ENCODE assay signal across 8 mouse cellular contexts in the genomic region with DNA sequence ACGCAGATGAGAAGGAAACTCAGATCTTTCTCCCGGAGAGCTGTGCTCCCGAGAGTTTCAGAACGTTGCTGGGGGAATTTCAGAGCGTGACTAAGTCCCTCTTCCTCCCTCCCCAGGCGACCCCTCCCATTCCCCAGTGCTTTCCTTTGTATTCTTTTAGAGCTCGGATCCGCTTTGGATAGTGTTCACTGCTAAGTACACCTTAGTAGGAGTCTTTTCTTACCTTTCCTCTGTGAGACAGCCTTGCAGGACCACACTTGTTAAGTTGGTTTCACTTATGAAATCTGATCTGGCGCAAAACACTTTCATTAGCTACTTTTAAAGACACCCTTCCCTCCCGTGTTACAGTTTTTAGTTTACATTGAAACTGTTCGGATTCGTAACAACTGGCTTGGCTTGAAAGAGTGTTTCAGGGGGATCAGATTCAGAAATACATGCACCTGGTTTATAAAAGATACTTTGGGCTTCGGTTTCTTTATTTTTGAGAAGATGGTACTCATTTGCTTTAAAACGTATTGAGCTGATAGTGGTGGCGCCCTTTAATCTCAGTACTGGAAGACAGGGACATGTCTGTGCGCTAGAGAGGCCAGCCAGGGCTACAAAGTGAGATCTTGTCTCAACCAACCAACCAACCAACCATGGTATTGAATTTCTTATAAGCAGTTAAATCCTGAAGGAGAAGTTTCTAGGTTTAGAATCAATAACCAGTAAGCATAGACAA. TPM values are rescaled to one million over a fixed set of nuclear protein-coding genes. Genes with fewer than 3 reads are reported as not detected.
DNase-seq lines count a peak whose midpoint lies in the region; ATAC-seq and TF ChIP-seq lines count a peak whose summit lies in the region.

No protein-coding gene starts in this region.

- H3K4me2 ChIP-seq in kidney, embryonic 14.5 days (replicated peaks; ENCODE audit: low read depth, low read length): peak overlapping the region; percentile 84
- peak overlapping the region; percentile 99 for H3K4me2 ChIP-seq in heart, postnatal 0 days (ENCODE audit: low read depth, low read length)
- H3K4me2 ChIP-seq in liver, postnatal 0 days (ENCODE audit: low read depth, low read length): peak overlapping the region; percentile 96

- no peak for DNase-seq in kidney, postnatal 4 days
- DNase-seq in heart, postnatal 0 days (ENCODE audit: low spot score): no peak
- no peak for DNase-seq in liver, postnatal 0 days
- DNase-seq in gastrocnemius, adult 18-20 months (ENCODE audit: low spot score): no peak
- DNase-seq in cerebellum, adult 11 months: no peak
- no peak for DNase-seq in natural killer cell, adult 2 months (ENCODE audit: low spot score in 2 of 2)

- no peak overlapping the region for H3K27ac ChIP-seq in kidney, embryonic 14.5 days (ENCODE audit: low read depth, low read length)
- peak overlapping the region; percentile 70 for H3K27ac ChIP-seq in heart, postnatal 0 days (ENCODE audit: low read depth)
- H3K27ac ChIP-seq in liver, postnatal 0 days (ENCODE audit: low read depth): peak overlapping the region; percentile 64

- TF ChIP-seq CTCF in heart, postnatal 0 days (IDR thresholded peaks at IDR 0.05; ENCODE audit: low read depth): no peak
- no peak for TF ChIP-seq CTCF in liver, postnatal 0 days (IDR thresholded peaks at IDR 0.05; ENCODE audit: low read depth)

- peak overlapping the region; percentile 76 for H3K9ac ChIP-seq in kidney, embryonic 14.5 days (ENCODE audit: low read depth, low read length)
- peak overlapping the region; percentile 74 for H3K9ac ChIP-seq in heart, postnatal 0 days (replicated peaks; ENCODE audit: low read depth, low read length)
- peak overlapping the region; percentile 74 for H3K9ac ChIP-seq in liver, postnatal 0 days (replicated peaks)

- peaks cover 9% of the 10 kb centered on the region; the same call in 1 of the 2 replicates for H3K36me3 ChIP-seq in kidney, embryonic 14.5 days (ENCODE audit: control insufficient read depth, insufficient read depth, low read length)
- H3K36me3 ChIP-seq in heart, postnatal 0 days (replicated peaks; ENCODE audit: control insufficient read depth, insufficient read depth, low read length): peaks cover 20% of the 10 kb centered on the region
- H3K36me3 ChIP-seq in liver, postnatal 0 days (replicated peaks; ENCODE audit: insufficient read depth, low read length): peaks cover 12% of the 10 kb centered on the region

- no peaks in the 10 kb centered on the region for H3K27me3 ChIP-seq in kidney, embryonic 14.5 days (ENCODE audit: control insufficient read depth, insufficient read depth, low read length)
- no peaks in the 10 kb centered on the region for H3K27me3 ChIP-seq in heart, postnatal 0 days (ENCODE audit: control insufficient read depth, insufficient read depth, low read length)
- no peaks in the 10 kb centered on the region for H3K27me3 ChIP-seq in liver, postnatal 0 days (ENCODE audit: insufficient read depth, low read length)

- no peak for TF ChIP-seq EP300 in heart, postnatal 0 days (IDR thresholded peaks at IDR 0.05; ENCODE audit: low read depth)
- no peak for TF ChIP-seq EP300 in liver, postnatal 0 days (IDR thresholded peaks at IDR 0.05; ENCODE audit: low read depth)

- peaks cover 3% of the 10 kb centered on the region; the same call in 1 of the 2 replicates for H3K4me1 ChIP-seq in kidney, embryonic 14.5 days (ENCODE audit: control insufficient read depth, insufficient read depth, low read length)
- H3K4me1 ChIP-seq in heart, postnatal 0 days (ENCODE audit: control insufficient read depth, insufficient read depth): peaks cover 6% of the 10 kb centered on the region
- peaks cover 11% of the 10 kb centered on the region for H3K4me1 ChIP-seq in liver, postnatal 0 days (ENCODE audit: insufficient read depth)

- H3K9me3 ChIP-seq in kidney, embryonic 14.5 days (ENCODE audit: control insufficient read depth, low read length): no peaks in the 10 kb centered on the region
- no peaks in the 10 kb centered on the region for H3K9me3 ChIP-seq in heart, postnatal 0 days (replicated peaks; ENCODE audit: control insufficient read depth, low read length)
- no peaks in the 10 kb centered on the region for H3K9me3 ChIP-seq in liver, postnatal 0 days (ENCODE audit: low read length)

- peak; percentile 21; the same call in 1 of the 2 replicates for ATAC-seq in kidney, embryonic 14.5 days (ENCODE audit: low FRiP score, low TSS enrichment)
- peak; percentile 12 for ATAC-seq in activated CD4-positive, CD25-positive, alpha-beta regulatory T cell, adult 4 months
- no peak; the same call in 1 of the 2 replicates for ATAC-seq in heart, postnatal 0 days (ENCODE audit: insufficient read depth, low read depth)
- ATAC-seq in liver, postnatal 0 days: peak; percentile 33; the same call in 1 of the 2 replicates

- H3K4me3 ChIP-seq in kidney, embryonic 14.5 days (ENCODE audit: low read length): peak overlapping the region; percentile 80
- H3K4me3 ChIP-seq in heart, postnatal 0 days (ENCODE audit: low read depth, low read length): peak overlapping the region; percentile 94
- H3K4me3 ChIP-seq in liver, postnatal 0 days (ENCODE audit: low read depth, low read length): peak overlapping the region; percentile 83

- WGBS in kidney, embryonic 14.5 days: 15% methylated on average over 16 of the region's 16 CpGs
- 14% methylated on average over 16 of the region's 16 CpGs for WGBS in heart, postnatal 0 days
- WGBS in liver, postnatal 0 days (ENCODE audit: insufficient replicate concordance): 15% methylated on average over 16 of the region's 16 CpGs

RNA-seq across cellular contexts. Expression of a gene that starts 0.7 kb away (rescaled TPM):
- polyA plus RNA-seq in kidney, embryonic 14.5 days (2014; fragmentation: Nextera tagmentation; extraction: Ambion mirVana): 53.6 and 82.5 TPM in 2 replicates
- polyA plus RNA-seq in activated CD4-positive, CD25-positive, alpha-beta regulatory T cell, adult 4 months (2017; shearing (Covaris generic)): 10 to 100 TPM; 42.1 to 49.2 TPM
- 27.9 and 33.3 TPM in 2 replicates for total RNA-seq in heart, postnatal 0 days (2014; rRNA removed; ENCODE audit: low replicate concordance)
- 27.4 and 28.3 TPM in 2 replicates for polyA plus RNA-seq in heart, postnatal 0 days (2015; fragmentation: Nextera tagmentation; extraction: Ambion mirVana)
- 25.2 and 29.6 TPM in 2 replicates for polyA plus RNA-seq in liver, postnatal 0 days (2015; fragmentation: Nextera tagmentation; extraction: Ambion mirVana)
- 10 to 100 TPM; 23.7 to 24.7 TPM for total RNA-seq in gastrocnemius, adult 18-20 months (2021)
